Mouse (Mus musculus): ENCODE results near the gene Rilp.

- TF ChIP-seq POLR2A (IDR thresholded peaks at IDR 0.05; ENCODE audit: low read depth, low read length) (no peak), CTCF (IDR thresholded peaks at IDR 0.05; ENCODE audit: extremely low read depth, insufficient read depth, insufficient read length, insufficient replicate concordance) (no peak)
Observed at GRCm38 (mm10) chr11:75549658-75550111, 39.8 kb downstream of the Rilp start.

Data from spleen, adult 2 months (tissue).